Mouse (Mus musculus) 416B (cell line): ENCODE results near the gene Nfib.

Experiments
- DNase-seq: peaks from one replicate; pipeline ENCODE4 v3.0.0; 2011; ENCODE audit warnings: low read depth

The Nfib gene

GRCm38 (mm10) chr4:82704841-82705794, at the start of gene Nfib:
Gene Nfib, minus strand, starts transcription at chr4:82705750.
- DNase-seq, result no peak

GRCm38 (mm10) chr4:82735764-82736163, 30.2 kb upstream of the Nfib start:
- DNase-seq, result peak; percentile 2

- no peak for DNase-seq
Measured at GRCm38 (mm10) chr4:82734765-82735481, 29.4 kb upstream of the Nfib start.

- no peak for DNase-seq
Measured at GRCm38 (mm10) chr4:82734348-82734747, 28.8 kb upstream of the Nfib start.

GRCm38 (mm10) chr4:82733636-82734035, 28.1 kb upstream of the Nfib start:
- no peak for DNase-seq

GRCm38 (mm10) chr4:82730248-82730887, 24.8 kb upstream of the Nfib start:
- DNase-seq, result no peak

GRCm38 (mm10) chr4:82724058-82724457, 18.5 kb upstream of the Nfib start:
- no peak for DNase-seq

GRCm38 (mm10) chr4:82723048-82723447, 17.5 kb upstream of the Nfib start:
- no peak for DNase-seq

- no peak for DNase-seq
Measured at GRCm38 (mm10) chr4:82715833-82716232, 10.3 kb upstream of the Nfib start.

GRCm38 (mm10) chr4:82711611-82712295, 6.2 kb upstream of the Nfib start:
- DNase-seq, result no peak

- no peak for DNase-seq
Measured at GRCm38 (mm10) chr4:82709666-82710065, 4.1 kb upstream of the Nfib start.

GRCm38 (mm10) chr4:82706012-82706411, 462 bp upstream of the Nfib start:
- DNase-seq, result no peak

GRCm38 (mm10) chr4:82704079-82704830, 1.3 kb downstream of the Nfib start:
- DNase-seq, result no peak

- DNase-seq, result no peak
Measured at GRCm38 (mm10) chr4:82702808-82703207, 2.7 kb downstream of the Nfib start.

- no peak for DNase-seq
Measured at GRCm38 (mm10) chr4:82699504-82699903, 6.0 kb downstream of the Nfib start.

- no peak for DNase-seq
Measured at GRCm38 (mm10) chr4:82698616-82699015, 6.9 kb downstream of the Nfib start.

- no peak for DNase-seq
Measured at GRCm38 (mm10) chr4:82697151-82697550, 8.4 kb downstream of the Nfib start.

GRCm38 (mm10) chr4:82695760-82696501, 9.6 kb downstream of the Nfib start:
- DNase-seq, result no peak

GRCm38 (mm10) chr4:82692009-82692326, 13.6 kb downstream of the Nfib start:
- DNase-seq, result no peak

GRCm38 (mm10) chr4:82691126-82692008, 14.2 kb downstream of the Nfib start:
- DNase-seq, result no peak
